Mouse (Mus musculus): ENCODE data around the gene Grik3. TPM values are rescaled to one million over a fixed set of nuclear protein-coding genes. Genes with fewer than 3 reads are reported as not detected.

The Grik3 gene
- polyA plus RNA-seq, 1 experiment from 2014 or later = 0.62 TPM

GRCm38 (mm10) chr4:125481256-125481655 lies 9.2 kb upstream of the Grik3 start:
- Histone ChIP-seq H3K4me3 (no peak overlapping the region), H3K27ac (no peak overlapping the region), H3K27me3 (peaks cover 75% of the 10 kb centered on the region), H3K9me3 (no peaks in the 10 kb centered on the region), H3K9ac (no peak overlapping the region), H3K4me1 (peaks cover 8% of the 10 kb centered on the region; the same call in 1 of the 2 replicates), H3K36me3 (no peaks in the 10 kb centered on the region), H3K4me2 (no peak overlapping the region)
- ATAC-seq (ENCODE audit: insufficient number of reproducible peaks, insufficient read depth, low FRiP score, low TSS enrichment, low read depth) = no peak
- whole genome bisulfite sequencing = 26% methylated on average over 3 of the region's 3 CpGs

- 27% methylated on average over 8 of the region's 8 CpGs for WGBS
- H3K4me2 ChIP-seq = no peak overlapping the region
- H3K4me3 ChIP-seq = no peak overlapping the region
- H3K9ac ChIP-seq = no peak overlapping the region
- no peaks in the 10 kb centered on the region for H3K36me3 ChIP-seq
- H3K27ac ChIP-seq = no peak overlapping the region
- ATAC-seq (ENCODE audit: insufficient number of reproducible peaks, insufficient read depth, low FRiP score, low TSS enrichment, low read depth) = no peak
- peaks cover 90% of the 10 kb centered on the region for H3K27me3 ChIP-seq
- H3K9me3 ChIP-seq = no peaks in the 10 kb centered on the region
- peaks cover 4% of the 10 kb centered on the region for H3K4me1 ChIP-seq
These were observed 6.4 kb upstream of the Grik3 start for GRCm38 (mm10) chr4:125484131-125484530.

GRCm38 (mm10) chr4:125485416-125486239 lies 4.9 kb upstream of the Grik3 start:
- H3K9me3 ChIP-seq = no peaks in the 10 kb centered on the region
- no peak overlapping the region for H3K27ac ChIP-seq
- peaks cover 99% of the 10 kb centered on the region for H3K27me3 ChIP-seq
- no peak overlapping the region for H3K4me2 ChIP-seq
- ATAC-seq (ENCODE audit: insufficient number of reproducible peaks, insufficient read depth, low FRiP score, low TSS enrichment, low read depth) = no peak
- no peak overlapping the region for H3K9ac ChIP-seq
- H3K4me3 ChIP-seq = no peak overlapping the region
- H3K4me1 ChIP-seq = peaks cover 15% of the 10 kb centered on the region
- WGBS = 37% methylated on average over 15 of the region's 15 CpGs
- H3K36me3 ChIP-seq = no peaks in the 10 kb centered on the region

GRCm38 (mm10) chr4:125486616-125487015 lies 3.9 kb upstream of the Grik3 start:
- H3K4me3 ChIP-seq = no peak overlapping the region
- H3K9me3 ChIP-seq = no peaks in the 10 kb centered on the region
- ATAC-seq (ENCODE audit: insufficient number of reproducible peaks, insufficient read depth, low FRiP score, low TSS enrichment, low read depth) = no peak
- no peak overlapping the region for H3K4me2 ChIP-seq
- WGBS = 3% methylated on average over 13 of the region's 13 CpGs
- peaks cover 100% of the 10 kb centered on the region for H3K27me3 ChIP-seq
- H3K36me3 ChIP-seq = no peaks in the 10 kb centered on the region
- peaks cover 24% of the 10 kb centered on the region for H3K4me1 ChIP-seq
- H3K9ac ChIP-seq = no peak overlapping the region
- no peak overlapping the region for H3K27ac ChIP-seq

GRCm38 (mm10) chr4:125487031-125487430 lies 3.5 kb upstream of the Grik3 start:
- Histone ChIP-seq H3K4me1 (peaks cover 29% of the 10 kb centered on the region), H3K27ac (no peak overlapping the region), H3K27me3 (peaks cover 100% of the 10 kb centered on the region), H3K36me3 (no peaks in the 10 kb centered on the region), H3K9ac (no peak overlapping the region), H3K4me2 (no peak overlapping the region), H3K9me3 (no peaks in the 10 kb centered on the region), H3K4me3 (no peak overlapping the region)
- ATAC-seq (ENCODE audit: insufficient number of reproducible peaks, insufficient read depth, low FRiP score, low TSS enrichment, low read depth) = no peak
- 3% methylated on average over 7 of the region's 7 CpGs for WGBS

- H3K4me3 ChIP-seq = peak overlapping the region; percentile 46
- peaks cover 100% of the 10 kb centered on the region for H3K27me3 ChIP-seq
- peaks cover 32% of the 10 kb centered on the region for H3K4me1 ChIP-seq
- H3K4me2 ChIP-seq = peak overlapping the region; percentile 80
- no peak overlapping the region for H3K27ac ChIP-seq
- no peaks in the 10 kb centered on the region for H3K9me3 ChIP-seq
- no peaks in the 10 kb centered on the region for H3K36me3 ChIP-seq
- 3% methylated on average over 26 of the region's 26 CpGs for whole genome bisulfite sequencing
- no peak overlapping the region for H3K9ac ChIP-seq
- ATAC-seq (ENCODE audit: insufficient number of reproducible peaks, insufficient read depth, low FRiP score, low TSS enrichment, low read depth) = no peak
These were observed 1.5 kb upstream of the Grik3 start for GRCm38 (mm10) chr4:125488796-125489637.

- Histone ChIP-seq H3K9ac (peak overlapping the region; percentile 51; the same call in 1 of the 2 replicates), H3K4me1 (peaks cover 32% of the 10 kb centered on the region), H3K27ac (no peak overlapping the region), H3K27me3 (peaks cover 100% of the 10 kb centered on the region), H3K9me3 (no peaks in the 10 kb centered on the region), H3K36me3 (no peaks in the 10 kb centered on the region), H3K4me2 (peak overlapping the region; percentile 80), H3K4me3 (peak overlapping the region; percentile 46)
- ATAC-seq (ENCODE audit: insufficient number of reproducible peaks, insufficient read depth, low FRiP score, low TSS enrichment, low read depth) = peak; percentile 63; the same call in 1 of the 2 replicates
- WGBS = under 1% methylated on average over 66 of the region's 81 CpGs
These were observed 454 bp upstream of the Grik3 start for GRCm38 (mm10) chr4:125489901-125490590.

- Histone ChIP-seq H3K27ac (no peak overlapping the region), H3K4me2 (peak overlapping the region; percentile 80), H3K4me1 (peaks cover 32% of the 10 kb centered on the region), H3K9me3 (no peaks in the 10 kb centered on the region), H3K36me3 (no peaks in the 10 kb centered on the region), H3K4me3 (peak overlapping the region; percentile 46), H3K9ac (peak overlapping the region; percentile 51), H3K27me3 (peaks cover 100% of the 10 kb centered on the region)
- under 1% methylated on average over 42 of the region's 42 CpGs for WGBS
- no peak for ATAC-seq (ENCODE audit: insufficient number of reproducible peaks, insufficient read depth, low FRiP score, low TSS enrichment, low read depth)
These were observed 1.1 kb downstream of the Grik3 start for GRCm38 (mm10) chr4:125491505-125492121.

- no peak for ATAC-seq (ENCODE audit: insufficient number of reproducible peaks, insufficient read depth, low FRiP score, low TSS enrichment, low read depth)
- Histone ChIP-seq H3K9ac (peak overlapping the region; percentile 51; the same call in 1 of the 2 replicates), H3K4me2 (peak overlapping the region; percentile 80), H3K9me3 (no peaks in the 10 kb centered on the region), H3K4me1 (peaks cover 28% of the 10 kb centered on the region), H3K36me3 (no peaks in the 10 kb centered on the region), H3K27me3 (peaks cover 100% of the 10 kb centered on the region), H3K27ac (no peak overlapping the region), H3K4me3 (peak overlapping the region; percentile 46)
- WGBS = 14% methylated on average over 9 of the region's 9 CpGs
These were observed 1.6 kb downstream of the Grik3 start for GRCm38 (mm10) chr4:125492122-125492505.

GRCm38 (mm10) chr4:125492706-125493105 lies 2.2 kb downstream of the Grik3 start:
- ATAC-seq (ENCODE audit: insufficient number of reproducible peaks, insufficient read depth, low FRiP score, low TSS enrichment, low read depth) = no peak
- Histone ChIP-seq H3K9me3 (no peaks in the 10 kb centered on the region), H3K4me2 (peak overlapping the region; percentile 80; the same call in 1 of the 2 replicates), H3K4me3 (no peak overlapping the region), H3K27me3 (peaks cover 100% of the 10 kb centered on the region), H3K9ac (no peak overlapping the region), H3K36me3 (no peaks in the 10 kb centered on the region), H3K27ac (no peak overlapping the region), H3K4me1 (peaks cover 28% of the 10 kb centered on the region)
- 23% methylated on average over 9 of the region's 9 CpGs for WGBS

GRCm38 (mm10) chr4:125493124-125493523 lies 2.6 kb downstream of the Grik3 start:
- H3K27ac ChIP-seq = no peak overlapping the region
- WGBS = 19% methylated on average over 8 of the region's 8 CpGs

More at GRCm38 (mm10) chr4:125493124-125493523, 2.6 kb downstream of the Grik3 start:
- no peak for ATAC-seq (ENCODE audit: insufficient number of reproducible peaks, insufficient read depth, low FRiP score, low TSS enrichment, low read depth)
- Histone ChIP-seq H3K27me3 (peaks cover 100% of the 10 kb centered on the region), H3K4me2 (no peak overlapping the region), H3K4me3 (no peak overlapping the region), H3K9me3 (no peaks in the 10 kb centered on the region), H3K36me3 (no peaks in the 10 kb centered on the region), H3K4me1 (peaks cover 28% of the 10 kb centered on the region), H3K9ac (no peak overlapping the region)

Measured in embryonic facial prominence, embryonic 13.5 days (tissue).